Mouse (Mus musculus): ENCODE results near the gene 1700014D04Rik. TPM values are rescaled to one million over a fixed set of nuclear protein-coding genes. Genes with fewer than 3 reads are reported as not detected.
"Not testable (repeated sequence)": the region's sequence is repeated elsewhere in the genome, so short reads cannot be mapped to it uniquely, and the experiment has no call there.

1700014D04Rik gene
- polyA plus RNA-seq, 1 experiment, result 0.01 TPM

GRCm38 (mm10) chr13:59745462-59745861, 1.1 kb downstream of the 1700014D04Rik start:
- H3K36me3 ChIP-seq (ENCODE audit: control insufficient read depth, insufficient read depth), result no peaks in the 10 kb centered on the region
- H3ac ChIP-seq (ENCODE audit: control insufficient read depth, insufficient read length, low read depth), result no peak overlapping the region
- H3K79me2 ChIP-seq (ENCODE audit: control insufficient read depth, insufficient read depth), result no peaks in the 10 kb centered on the region
- no peak overlapping the region for H3K4me3 ChIP-seq (ENCODE audit: insufficient read depth, poor library complexity, severe bottlenecking)
- H3K79me3 ChIP-seq (ENCODE audit: low read depth), result no peaks in the 10 kb centered on the region
- no peaks in the 10 kb centered on the region for H3K27me3 ChIP-seq (ENCODE audit: control insufficient read depth, insufficient read depth, insufficient read length)
- TF ChIP-seq CTCF (IDR thresholded peaks at IDR 0.05; ENCODE audit: control insufficient read depth, insufficient read depth, insufficient read length) (no peak), MAX (IDR thresholded peaks at IDR 0.05) (no peak)

GRCm38 (mm10) chr13:59741697-59742096, 4.9 kb downstream of the 1700014D04Rik start:
- Histone ChIP-seq H3ac (ENCODE audit: control insufficient read depth, insufficient read length, low read depth) (no peak overlapping the region), H3K36me3 (ENCODE audit: control insufficient read depth, insufficient read depth) (no peaks in the 10 kb centered on the region), H3K79me3 (ENCODE audit: low read depth) (no peaks in the 10 kb centered on the region), H3K4me3 (ENCODE audit: insufficient read depth, poor library complexity, severe bottlenecking) (no peak overlapping the region), H3K79me2 (ENCODE audit: control insufficient read depth, insufficient read depth) (no peaks in the 10 kb centered on the region), H3K27me3 (ENCODE audit: control insufficient read depth, insufficient read depth, insufficient read length) (peaks cover 5% of the 10 kb centered on the region)
- TF ChIP-seq MYOD1 (IDR thresholded peaks at IDR 0.05; ENCODE audit: control insufficient read depth, insufficient read length, low read depth) (no peak), USF1 (IDR thresholded peaks at IDR 0.05; ENCODE audit: low read depth) (no peak), MYOG (IDR thresholded peaks at IDR 0.05; ENCODE audit: control insufficient read depth, extremely low read depth, insufficient read length) (no peak), CEBPB (IDR thresholded peaks at IDR 0.05; ENCODE audit: low read depth) (no peak), FOSL1 (IDR thresholded peaks at IDR 0.05; ENCODE audit: insufficient read depth, low read length, poor library complexity, severe bottlenecking) (no peak), CTCF (IDR thresholded peaks at IDR 0.05; ENCODE audit: control insufficient read depth, insufficient read depth, insufficient read length) (no peak), MAX (IDR thresholded peaks at IDR 0.05) (no peak)

GRCm38 (mm10) chr13:59741096-59741495, 5.5 kb downstream of the 1700014D04Rik start:
- Histone ChIP-seq H3K36me3 (ENCODE audit: control insufficient read depth, insufficient read depth) (no peaks in the 10 kb centered on the region), H3K27me3 (ENCODE audit: control insufficient read depth, insufficient read depth, insufficient read length) (peaks cover 5% of the 10 kb centered on the region), H3ac (ENCODE audit: control insufficient read depth, insufficient read length, low read depth) (no peak overlapping the region), H3K4me3 (ENCODE audit: insufficient read depth, poor library complexity, severe bottlenecking) (no peak overlapping the region), H3K79me3 (ENCODE audit: low read depth) (no peaks in the 10 kb centered on the region), H3K79me2 (ENCODE audit: control insufficient read depth, insufficient read depth) (no peaks in the 10 kb centered on the region)
- TF ChIP-seq MAX (IDR thresholded peaks at IDR 0.05) (no peak), USF1 (IDR thresholded peaks at IDR 0.05; ENCODE audit: low read depth) (no peak), CTCF (IDR thresholded peaks at IDR 0.05; ENCODE audit: control insufficient read depth, insufficient read depth, insufficient read length) (no peak), MYOD1 (IDR thresholded peaks at IDR 0.05; ENCODE audit: control insufficient read depth, insufficient read length, low read depth) (no peak), FOSL1 (IDR thresholded peaks at IDR 0.05; ENCODE audit: insufficient read depth, low read length, poor library complexity, severe bottlenecking) (no peak), MYOG (IDR thresholded peaks at IDR 0.05; ENCODE audit: control insufficient read depth, extremely low read depth, insufficient read length) (no peak), CEBPB (IDR thresholded peaks at IDR 0.05; ENCODE audit: low read depth) (no peak)

DNA sequence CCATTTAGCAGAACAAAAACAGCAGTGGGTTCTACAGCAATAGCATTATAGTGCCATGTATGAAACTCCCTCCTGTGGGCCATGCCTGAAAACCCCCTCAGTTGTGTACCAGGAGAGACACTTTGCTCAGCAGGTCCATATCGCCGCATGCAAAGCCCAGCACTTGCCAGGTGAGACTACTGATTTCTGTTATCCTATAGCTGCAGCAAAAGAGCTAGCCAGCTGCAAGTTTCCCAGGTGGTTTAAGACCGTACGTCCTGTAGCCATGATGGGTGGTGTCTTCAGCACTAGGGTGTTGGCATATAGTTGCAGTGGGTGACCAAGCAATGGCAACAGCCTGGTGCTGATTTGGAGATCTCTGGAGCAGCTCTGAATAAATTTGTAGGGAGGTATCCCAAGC, 7.2 kb downstream of the 1700014D04Rik start:
- no peaks in the 10 kb centered on the region for H3K36me3 ChIP-seq (ENCODE audit: control insufficient read depth, insufficient read depth)
- TF ChIP-seq USF1 (IDR thresholded peaks at IDR 0.05; ENCODE audit: low read depth) (no peak), CEBPB (IDR thresholded peaks at IDR 0.05; ENCODE audit: low read depth) (no peak), MYOD1 (IDR thresholded peaks at IDR 0.05; ENCODE audit: control insufficient read depth, insufficient read length, low read depth) (no peak), MAX (IDR thresholded peaks at IDR 0.05) (no peak), FOSL1 (IDR thresholded peaks at IDR 0.05; ENCODE audit: insufficient read depth, low read length, poor library complexity, severe bottlenecking) (no peak), MYOG (IDR thresholded peaks at IDR 0.05; ENCODE audit: control insufficient read depth, extremely low read depth, insufficient read length) (no peak), CTCF (IDR thresholded peaks at IDR 0.05; ENCODE audit: control insufficient read depth, insufficient read depth, insufficient read length) (no peak)
- H3K79me3 ChIP-seq (ENCODE audit: low read depth), result no peaks in the 10 kb centered on the region
- H3K27me3 ChIP-seq (ENCODE audit: control insufficient read depth, insufficient read depth, insufficient read length), result peaks cover 5% of the 10 kb centered on the region
- no peak overlapping the region for H3K4me3 ChIP-seq (ENCODE audit: insufficient read depth, poor library complexity, severe bottlenecking)
- no peak overlapping the region for H3ac ChIP-seq (ENCODE audit: control insufficient read depth, insufficient read length, low read depth)
- no peaks in the 10 kb centered on the region for H3K79me2 ChIP-seq (ENCODE audit: control insufficient read depth, insufficient read depth)

GRCm38 (mm10) chr13:59738455-59738854, 8.1 kb downstream of the 1700014D04Rik start:
- TF ChIP-seq MYOD1 (IDR thresholded peaks at IDR 0.05; ENCODE audit: control insufficient read depth, insufficient read length, low read depth) (no peak), FOSL1 (IDR thresholded peaks at IDR 0.05; ENCODE audit: insufficient read depth, low read length, poor library complexity, severe bottlenecking) (no peak), CEBPB (IDR thresholded peaks at IDR 0.05; ENCODE audit: low read depth) (no peak), USF1 (IDR thresholded peaks at IDR 0.05; ENCODE audit: low read depth) (no peak), MYOG (IDR thresholded peaks at IDR 0.05; ENCODE audit: control insufficient read depth, extremely low read depth, insufficient read length) (no peak), MAX (IDR thresholded peaks at IDR 0.05) (no peak), CTCF (IDR thresholded peaks at IDR 0.05; ENCODE audit: control insufficient read depth, insufficient read depth, insufficient read length) (no peak)

GRCm38 (mm10) chr13:59735190-59735589, 11.4 kb downstream of the 1700014D04Rik start:
- Histone ChIP-seq H3K27me3 (ENCODE audit: control insufficient read depth, insufficient read depth, insufficient read length) (peaks cover 9% of the 10 kb centered on the region), H3K4me3 (ENCODE audit: insufficient read depth, poor library complexity, severe bottlenecking) (no peak overlapping the region), H3K79me3 (ENCODE audit: low read depth) (no peaks in the 10 kb centered on the region), H3K79me2 (ENCODE audit: control insufficient read depth, insufficient read depth) (no peaks in the 10 kb centered on the region), H3K36me3 (ENCODE audit: control insufficient read depth, insufficient read depth) (no peaks in the 10 kb centered on the region), H3ac (ENCODE audit: control insufficient read depth, insufficient read length, low read depth) (no peak overlapping the region)
- TF ChIP-seq FOSL1 (IDR thresholded peaks at IDR 0.05; ENCODE audit: insufficient read depth, low read length, poor library complexity, severe bottlenecking) (no peak), USF1 (IDR thresholded peaks at IDR 0.05; ENCODE audit: low read depth) (no peak), CTCF (IDR thresholded peaks at IDR 0.05; ENCODE audit: control insufficient read depth, insufficient read depth, insufficient read length) (no peak), MAX (IDR thresholded peaks at IDR 0.05) (no peak), CEBPB (IDR thresholded peaks at IDR 0.05; ENCODE audit: low read depth) (no peak), MYOD1 (IDR thresholded peaks at IDR 0.05; ENCODE audit: control insufficient read depth, insufficient read length, low read depth) (no peak), MYOG (IDR thresholded peaks at IDR 0.05; ENCODE audit: control insufficient read depth, extremely low read depth, insufficient read length) (no peak)

More at GRCm38 (mm10) chr13:59738455-59738854, 8.1 kb downstream of the 1700014D04Rik start:
- H3K36me3 ChIP-seq (ENCODE audit: control insufficient read depth, insufficient read depth), result no peaks in the 10 kb centered on the region
- peaks cover 5% of the 10 kb centered on the region for H3K27me3 ChIP-seq (ENCODE audit: control insufficient read depth, insufficient read depth, insufficient read length)
- H3ac ChIP-seq (ENCODE audit: control insufficient read depth, insufficient read length, low read depth), result no peak overlapping the region
- no peaks in the 10 kb centered on the region for H3K79me3 ChIP-seq (ENCODE audit: low read depth)
- no peaks in the 10 kb centered on the region for H3K79me2 ChIP-seq (ENCODE audit: control insufficient read depth, insufficient read depth)
- no peak overlapping the region for H3K4me3 ChIP-seq (ENCODE audit: insufficient read depth, poor library complexity, severe bottlenecking)

DNA sequence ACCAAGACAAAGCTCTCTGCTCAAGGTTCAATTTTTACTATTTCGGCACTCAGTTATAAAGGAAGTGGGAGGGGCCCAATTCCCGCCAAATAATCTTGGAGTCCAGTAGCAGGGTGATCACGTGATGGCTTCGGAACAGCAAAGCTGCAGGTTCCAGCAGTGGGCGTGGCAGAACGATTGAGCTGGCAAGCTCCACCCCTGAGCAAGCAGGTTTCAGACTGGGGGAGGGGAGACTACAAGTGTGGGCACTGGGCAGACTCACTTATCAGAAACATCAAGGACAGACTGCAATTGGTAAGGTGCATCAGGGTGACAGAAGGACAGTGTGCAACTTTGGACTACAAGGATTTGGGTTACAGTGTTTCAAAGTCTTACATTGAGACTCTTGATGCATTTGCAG, 12.2 kb downstream of the 1700014D04Rik start:
- not testable (repeated sequence) for H3K4me3 ChIP-seq (ENCODE audit: insufficient read depth, poor library complexity, severe bottlenecking); H3K79me2 ChIP-seq (ENCODE audit: control insufficient read depth, insufficient read depth); H3ac ChIP-seq (ENCODE audit: control insufficient read depth, insufficient read length, low read depth); H3K36me3 ChIP-seq (ENCODE audit: control insufficient read depth, insufficient read depth); H3K79me3 ChIP-seq (ENCODE audit: low read depth)
- H3K27me3 ChIP-seq (ENCODE audit: control insufficient read depth, insufficient read depth, insufficient read length), result peaks cover 13% of the 10 kb centered on the region
